ENCODE assay signal across 10 mouse cellular contexts in the genomic region with DNA sequence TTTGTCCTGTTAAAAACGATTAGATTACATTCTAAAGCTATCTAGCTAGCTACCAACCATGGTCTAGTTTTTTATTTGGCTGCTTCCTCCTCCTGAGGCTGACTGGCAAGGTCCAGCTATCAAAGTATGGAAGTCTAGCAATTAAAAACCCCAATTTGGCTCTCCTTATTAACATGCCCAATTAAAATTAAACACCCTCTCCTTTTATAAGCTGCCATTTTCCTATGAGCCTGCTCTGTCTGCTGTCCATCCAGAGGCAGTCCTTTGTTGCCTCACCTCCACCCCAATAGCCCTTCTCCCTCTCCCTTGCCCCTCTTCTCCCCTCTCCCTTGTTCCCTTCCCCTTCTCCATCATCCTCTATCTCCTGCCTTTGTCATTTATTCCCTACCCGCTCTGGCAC.
"Had no signal": no experiment of that assay in that cellular context is flagged by ENCODE, and none has a peak within 500 bp of the region (broad histone marks: within the 10 kb centered on the region; RNA-seq: fewer than 3 reads in every experiment).

No protein-coding gene starts in this region.

- H3K4me3 ChIP-seq: limb, embryonic 13.5 days had no signal

- H3K27me3 ChIP-seq: limb, embryonic 13.5 days had no signal

- H3K27ac ChIP-seq: limb, embryonic 13.5 days; liver, embryonic 14.5 days had no signal

- DNase-seq: kidney, adult 8-10 months; kidney, postnatal 25 days; lung, adult 18-20 months; midbrain, embryonic 14.5 days; right cerebral cortex, adult 18-20 months; right cerebral cortex, postnatal 25 days; thymus, postnatal 25 days had no signal

- H3K9ac ChIP-seq: limb, embryonic 13.5 days; liver, embryonic 14.5 days had no signal

- H3K4me2 ChIP-seq: limb, embryonic 13.5 days had no signal

- ATAC-seq: intestine, postnatal 0 days had no signal

- H3K36me3 ChIP-seq: limb, embryonic 13.5 days had no signal
